Mouse (Mus musculus): Measurements from ENCODE around the gene Bod1l. TPM values are rescaled to one million over a fixed set of nuclear protein-coding genes. Genes with fewer than 3 reads are reported as not detected.

Gene Bod1l
- total RNA-seq, 2 experiments from 2014 or later: 33.7 to 39.2 TPM

GRCm38 (mm10) chr5:41758671-41759639 is 85.2 kb downstream of the Bod1l start:
- no peak for DNase-seq

- no peak for DNase-seq
These were observed 86.8 kb downstream of the Bod1l start for GRCm38 (mm10) chr5:41757338-41757737.

- no peak for DNase-seq
These were observed 87.7 kb downstream of the Bod1l start for GRCm38 (mm10) chr5:41756396-41756795.

- DNase-seq: no peak
These were observed 88.6 kb downstream of the Bod1l start for GRCm38 (mm10) chr5:41755373-41755960.

GRCm38 (mm10) chr5:41754836-41755235 is 89.3 kb downstream of the Bod1l start:
- DNase-seq: no peak

- DNase-seq: no peak
These were observed 89.8 kb downstream of the Bod1l start for GRCm38 (mm10) chr5:41754226-41754775.

- no peak for DNase-seq
These were observed 91.4 kb downstream of the Bod1l start for GRCm38 (mm10) chr5:41752721-41753120.

- no peak for DNase-seq
These were observed 99.0 kb downstream of the Bod1l start for GRCm38 (mm10) chr5:41744898-41745780.

GRCm38 (mm10) chr5:41744234-41744633 is 99.9 kb downstream of the Bod1l start:
- no peak for DNase-seq

GRCm38 (mm10) chr5:41738817-41739216 is 105.3 kb downstream of the Bod1l start:
- no peak for DNase-seq

Small RNA genes within 50 kb of the gene (microRNA-seq; reads per million reads assigned to microRNA genes)
- gene Mir6414: not detected

Other genes with a start within 250 kb of the Bod1l start
- gene Rab28, start 136.2 kb downstream of the Bod1l start, total RNA-seq (2021): 10 to 100 TPM; 55.6 to 60.9 TPM
- gene Nkx3-2, start 79.8 kb downstream of the Bod1l start, total RNA-seq (2021): not detected
- gene Gm16223, start 223.6 kb upstream of the Bod1l start, total RNA-seq (2021): not detected